Mouse (Mus musculus): Measurements from ENCODE around the gene Ppp1r12c. TPM values are rescaled to one million over a fixed set of nuclear protein-coding genes. Genes with fewer than 3 reads are reported as not detected.

Gene Ppp1r12c
- polyA plus RNA-seq, 1 experiment from 2014 or later = 40.9 TPM

DNA sequence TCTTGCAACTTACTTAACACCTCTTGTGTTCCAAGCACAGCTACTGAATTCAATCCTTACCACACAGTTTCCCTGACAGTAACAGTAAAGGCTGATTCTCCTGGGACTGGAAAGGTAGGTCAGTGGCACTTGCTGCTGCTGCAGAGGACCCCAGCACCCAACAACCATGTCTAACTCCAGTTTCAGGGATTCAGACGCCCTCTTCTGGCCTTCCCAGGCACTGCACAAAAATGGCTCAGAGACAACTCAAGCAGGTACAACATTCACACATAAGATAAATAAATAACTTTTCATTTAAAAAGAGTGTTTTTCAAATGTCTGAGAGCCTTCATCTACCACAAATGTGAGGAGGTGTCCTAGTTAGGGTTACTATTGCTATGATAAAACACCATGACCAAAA lies 54.3 kb downstream of the Ppp1r12c start:
- Histone ChIP-seq H3K9me3 (ENCODE audit: control insufficient read depth, low read length) (no peaks in the 10 kb centered on the region), H3K27me3 (ENCODE audit: control insufficient read depth, insufficient read depth, low read length) (no peaks in the 10 kb centered on the region), H3K27ac (replicated peaks; ENCODE audit: low read depth, low read length) (no peak overlapping the region), H3K4me3 (ENCODE audit: low read depth, low read length) (no peak overlapping the region), H3K36me3 (ENCODE audit: control insufficient read depth, insufficient read depth, low read length) (peaks cover 4% of the 10 kb centered on the region; the same call in 1 of the 2 replicates), H3K4me1 (ENCODE audit: control insufficient read depth, insufficient read depth, low read length) (0 out of 2 replicates have a peak, but pooled peaks cover 2% of the 10 kb centered on the region), H3K9ac (ENCODE audit: low read length) (no peak overlapping the region), H3K4me2 (ENCODE audit: low read depth, severe bottlenecking) (no peak overlapping the region)
- ATAC-seq (ENCODE audit: insufficient number of reproducible peaks, low FRiP score, low TSS enrichment, low read depth) (no peak), DNase-seq (ENCODE audit: low spot score) (no peak)
- 5% methylated on average over 1 of the region's 1 CpGs for WGBS

DNA sequence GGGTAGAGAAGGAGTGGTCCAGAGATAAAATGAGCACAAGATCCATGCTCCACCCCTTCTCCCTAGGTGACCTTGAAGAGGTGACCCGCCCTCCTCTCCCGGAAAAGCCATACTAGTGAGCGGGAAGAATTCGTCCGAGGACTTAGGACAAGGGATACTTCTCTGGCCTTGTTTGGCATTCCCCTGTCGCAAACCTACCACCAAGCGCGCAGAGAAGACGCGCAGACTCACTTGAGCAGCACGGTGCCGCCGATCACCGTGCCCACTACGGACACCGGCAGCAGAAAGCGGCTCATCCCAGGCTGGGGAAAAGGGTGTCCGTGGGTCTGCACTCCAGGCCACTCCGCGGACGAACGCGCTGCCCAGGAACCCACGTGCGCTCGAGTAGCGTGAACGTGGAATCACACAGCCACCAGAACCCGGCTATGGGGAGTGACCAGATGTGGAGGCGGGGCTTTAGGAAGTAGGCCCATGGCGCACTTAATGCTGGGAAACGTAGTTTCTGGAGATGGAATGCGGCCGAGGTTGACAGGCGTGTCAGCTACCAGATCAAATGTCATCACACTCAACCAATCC lies 56.2 kb downstream of the Ppp1r12c start, which contains the start of gene Rdh13:
Rdh13 (minus strand) TSS at position 434 of the 576 bp plus-strand sequence.
- H3K9me3 ChIP-seq (ENCODE audit: control insufficient read depth, low read length) = no peaks in the 10 kb centered on the region
- ATAC-seq (ENCODE audit: insufficient number of reproducible peaks, low FRiP score, low TSS enrichment, low read depth) (peak; percentile 94), DNase-seq (ENCODE audit: low spot score) (peak; percentile 88)
- peak within 1 kb of the TSS; percentile 50 for H3K9ac ChIP-seq (ENCODE audit: low read length)
- H3K36me3 ChIP-seq (ENCODE audit: control insufficient read depth, insufficient read depth, low read length) = peaks cover 6% of the 10 kb centered on the region; the same call in 1 of the 2 replicates
- no peaks in the 10 kb centered on the region for H3K27me3 ChIP-seq (ENCODE audit: control insufficient read depth, insufficient read depth, low read length)
- H3K4me2 ChIP-seq (ENCODE audit: low read depth, severe bottlenecking) = peak within 1 kb of the TSS; percentile 70
- WGBS = under 1% methylated on average over 35 of the region's 35 CpGs
- peak within 1 kb of the TSS; percentile 43 for H3K4me3 ChIP-seq (ENCODE audit: low read depth, low read length)
- 0 out of 2 replicates have a peak, but pooled peaks cover 2% of the 10 kb centered on the region for H3K4me1 ChIP-seq (ENCODE audit: control insufficient read depth, insufficient read depth, low read length)
- H3K27ac ChIP-seq (replicated peaks; ENCODE audit: low read depth, low read length) = no peak within 1 kb of the TSS

DNA sequence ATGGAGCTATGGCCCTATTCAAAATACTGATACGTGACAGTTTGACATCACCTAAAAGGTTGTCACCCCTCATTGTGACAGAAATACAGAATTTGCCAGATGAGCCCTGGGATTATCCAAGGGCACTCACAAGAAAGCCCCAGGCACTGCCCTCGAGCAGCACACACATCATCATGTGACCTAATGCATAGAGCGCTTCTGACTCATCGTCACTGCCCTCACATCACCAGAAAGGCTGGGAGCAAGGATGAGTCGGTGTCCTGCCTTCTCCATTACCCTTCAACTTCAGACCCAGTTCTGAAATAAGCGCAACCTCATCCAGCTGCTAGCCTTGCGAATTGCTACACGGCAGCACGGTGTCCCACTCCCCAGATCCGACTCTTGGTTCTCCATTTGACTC lies 60.9 kb downstream of the Ppp1r12c start:
- Histone ChIP-seq H3K4me1 (ENCODE audit: control insufficient read depth, insufficient read depth, low read length) (0 out of 2 replicates have a peak, but pooled peaks cover 2% of the 10 kb centered on the region), H3K27me3 (ENCODE audit: control insufficient read depth, insufficient read depth, low read length) (no peaks in the 10 kb centered on the region), H3K9me3 (ENCODE audit: control insufficient read depth, low read length) (no peaks in the 10 kb centered on the region), H3K9ac (ENCODE audit: low read length) (no peak overlapping the region), H3K36me3 (ENCODE audit: control insufficient read depth, insufficient read depth, low read length) (peaks cover 15% of the 10 kb centered on the region; the same call in 1 of the 2 replicates), H3K27ac (replicated peaks; ENCODE audit: low read depth, low read length) (no peak overlapping the region), H3K4me3 (ENCODE audit: low read depth, low read length) (no peak overlapping the region), H3K4me2 (ENCODE audit: low read depth, severe bottlenecking) (no peak overlapping the region)
- 96% methylated on average over 10 of the region's 10 CpGs for WGBS
- DNase-seq (ENCODE audit: low spot score) (no peak), ATAC-seq (ENCODE audit: insufficient number of reproducible peaks, low FRiP score, low TSS enrichment, low read depth) (no peak)

DNA sequence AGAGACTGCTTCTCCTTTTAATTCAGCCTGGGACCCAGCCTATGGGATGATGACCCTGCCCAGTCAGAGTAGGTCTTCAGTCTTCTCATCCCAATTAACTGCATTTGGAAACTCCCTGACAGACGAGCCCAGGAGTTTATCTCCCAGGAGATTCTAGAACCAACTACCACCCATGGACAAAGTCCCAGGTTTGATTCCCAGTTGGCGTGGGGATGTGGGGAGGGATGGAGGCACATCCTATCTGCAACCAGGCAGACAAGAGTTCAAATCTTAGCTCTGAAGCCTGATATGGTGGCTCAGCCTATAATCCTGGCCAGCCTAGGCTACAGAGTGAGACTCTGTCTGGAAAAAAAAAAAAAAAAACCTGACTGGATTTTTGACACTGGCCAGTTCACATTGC lies 63.8 kb downstream of the Ppp1r12c start:
- ATAC-seq (ENCODE audit: insufficient number of reproducible peaks, low FRiP score, low TSS enrichment, low read depth) (no peak), DNase-seq (ENCODE audit: low spot score) (no peak)
- 82% methylated on average over 2 of the region's 2 CpGs for WGBS

DNA sequence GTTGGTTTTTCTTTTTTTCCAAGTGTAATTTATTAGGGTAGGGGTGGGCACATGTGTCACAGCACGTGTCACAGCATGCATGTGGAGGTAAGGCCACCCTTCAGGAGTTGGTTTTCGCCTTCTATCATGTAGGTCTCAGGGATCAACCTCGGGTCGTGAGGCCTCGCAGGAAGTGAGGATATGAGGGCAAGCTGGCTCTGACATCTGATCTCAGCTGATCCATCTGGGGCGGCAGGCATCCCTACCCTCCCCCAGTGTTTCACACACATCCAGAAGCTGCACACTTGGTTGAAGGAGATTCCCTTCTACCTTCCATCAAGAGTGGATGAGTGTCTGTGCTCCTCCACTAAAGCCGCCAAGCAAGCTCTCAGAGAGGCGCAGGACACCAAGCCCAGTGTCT lies 69.5 kb downstream of the Ppp1r12c start:
- 85% methylated on average over 8 of the region's 8 CpGs for WGBS
- Histone ChIP-seq H3K36me3 (ENCODE audit: control insufficient read depth, insufficient read depth, low read length) (peaks cover 13% of the 10 kb centered on the region), H3K9me3 (ENCODE audit: control insufficient read depth, low read length) (no peaks in the 10 kb centered on the region), H3K4me1 (ENCODE audit: control insufficient read depth, insufficient read depth, low read length) (no peaks in the 10 kb centered on the region), H3K9ac (ENCODE audit: low read length) (no peak overlapping the region), H3K27me3 (ENCODE audit: control insufficient read depth, insufficient read depth, low read length) (no peaks in the 10 kb centered on the region), H3K4me3 (ENCODE audit: low read depth, low read length) (no peak overlapping the region), H3K4me2 (ENCODE audit: low read depth, severe bottlenecking) (no peak overlapping the region), H3K27ac (replicated peaks; ENCODE audit: low read depth, low read length) (no peak overlapping the region)
- ATAC-seq (ENCODE audit: insufficient number of reproducible peaks, low FRiP score, low TSS enrichment, low read depth) = no peak
- DNase-seq (ENCODE audit: low spot score) = no peak

More for the DNA sequence above, 63.8 kb downstream of the Ppp1r12c start:
- H3K4me2 ChIP-seq (ENCODE audit: low read depth, severe bottlenecking) = no peak overlapping the region
- no peaks in the 10 kb centered on the region for H3K27me3 ChIP-seq (ENCODE audit: control insufficient read depth, insufficient read depth, low read length)
- peaks cover 22% of the 10 kb centered on the region for H3K36me3 ChIP-seq (ENCODE audit: control insufficient read depth, insufficient read depth, low read length)
- H3K9me3 ChIP-seq (ENCODE audit: control insufficient read depth, low read length) = no peaks in the 10 kb centered on the region
- no peak overlapping the region for H3K27ac ChIP-seq (replicated peaks; ENCODE audit: low read depth, low read length)
- H3K9ac ChIP-seq (ENCODE audit: low read length) = no peak overlapping the region
- H3K4me1 ChIP-seq (ENCODE audit: control insufficient read depth, insufficient read depth, low read length) = no peaks in the 10 kb centered on the region
- no peak overlapping the region for H3K4me3 ChIP-seq (ENCODE audit: low read depth, low read length)

DNA sequence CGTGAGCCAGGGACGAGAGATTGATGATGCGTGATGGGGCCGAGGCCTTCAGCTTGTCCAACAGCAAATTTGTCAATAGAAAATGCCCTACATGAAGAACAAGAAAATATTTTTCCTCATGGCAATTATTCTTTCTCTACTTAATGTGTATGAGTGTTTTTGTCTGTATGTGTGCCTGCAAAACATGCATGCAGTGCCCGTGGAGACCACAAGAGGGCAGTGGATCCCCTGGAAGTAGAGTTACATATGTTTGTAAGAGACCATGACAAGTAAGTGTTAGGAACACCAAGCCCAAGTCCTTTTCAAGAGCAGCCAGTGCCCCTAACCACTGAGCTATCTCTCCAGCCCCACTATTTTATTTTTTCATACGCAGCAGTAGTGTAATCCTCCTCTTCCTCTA lies 69.9 kb downstream of the Ppp1r12c start:
- no peak for ATAC-seq (ENCODE audit: insufficient number of reproducible peaks, low FRiP score, low TSS enrichment, low read depth)
- H3K9ac ChIP-seq (ENCODE audit: low read length) = no peak overlapping the region
- no peaks in the 10 kb centered on the region for H3K27me3 ChIP-seq (ENCODE audit: control insufficient read depth, insufficient read depth, low read length)
- no peak overlapping the region for H3K4me3 ChIP-seq (ENCODE audit: low read depth, low read length)
- WGBS = 79% methylated on average over 6 of the region's 6 CpGs
- no peak overlapping the region for H3K27ac ChIP-seq (replicated peaks; ENCODE audit: low read depth, low read length)
- H3K4me1 ChIP-seq (ENCODE audit: control insufficient read depth, insufficient read depth, low read length) = no peaks in the 10 kb centered on the region
- peaks cover 11% of the 10 kb centered on the region for H3K36me3 ChIP-seq (ENCODE audit: control insufficient read depth, insufficient read depth, low read length)
- peak; percentile 88 for DNase-seq (ENCODE audit: low spot score)
- H3K4me2 ChIP-seq (ENCODE audit: low read depth, severe bottlenecking) = no peak overlapping the region
- H3K9me3 ChIP-seq (ENCODE audit: control insufficient read depth, low read length) = no peaks in the 10 kb centered on the region

Small RNA genes lying within 50 kb of the gene (microRNA-seq; reads per million reads assigned to microRNA genes)
- not detected for gene Gm24605

Other genes with a start within 250 kb of the Ppp1r12c start
- gene Ncr1, start 164.0 kb downstream of the Ppp1r12c start, polyA plus RNA-seq (2014; fragmentation: Nextera tagmentation; extraction: Ambion mirVana) = not detected in 2 replicates
- gene Gp6, start 103.9 kb downstream of the Ppp1r12c start, polyA plus RNA-seq (2014; fragmentation: Nextera tagmentation; extraction: Ambion mirVana) = 0.23 and 0.67 TPM in 2 replicates
- 29.8 and 30.0 TPM in 2 replicates for gene Rdh13, start 56.0 kb downstream of the Ppp1r12c start, polyA plus RNA-seq (2014; fragmentation: Nextera tagmentation; extraction: Ambion mirVana)
- 3.4 and 6.7 TPM in 2 replicates for gene Eps8l1, start 41.0 kb downstream of the Ppp1r12c start, polyA plus RNA-seq (2014; fragmentation: Nextera tagmentation; extraction: Ambion mirVana)
- gene Tnnt1, start 14.7 kb upstream of the Ppp1r12c start, polyA plus RNA-seq (2014; fragmentation: Nextera tagmentation; extraction: Ambion mirVana) = 59.4 and 64.7 TPM in 2 replicates
- 3.2 and 5.3 TPM in 2 replicates for gene Tnni3, start 22.5 kb upstream of the Ppp1r12c start, polyA plus RNA-seq (2014; fragmentation: Nextera tagmentation; extraction: Ambion mirVana)
- gene Dnaaf3, start 30.8 kb upstream of the Ppp1r12c start, polyA plus RNA-seq (2014; fragmentation: Nextera tagmentation; extraction: Ambion mirVana) = 1.9 and 2.4 TPM in 2 replicates
- 4.1 and 4.2 TPM in 2 replicates for gene Syt5, start 45.9 kb upstream of the Ppp1r12c start, polyA plus RNA-seq (2014; fragmentation: Nextera tagmentation; extraction: Ambion mirVana)
- not detected in 2 replicates for gene Ptprh, start 102.4 kb upstream of the Ppp1r12c start, polyA plus RNA-seq (2014; fragmentation: Nextera tagmentation; extraction: Ambion mirVana)
- gene Tmem86b, start 129.7 kb upstream of the Ppp1r12c start, polyA plus RNA-seq (2014; fragmentation: Nextera tagmentation; extraction: Ambion mirVana) = 1.1 and 2.5 TPM in 2 replicates
- 4.9 and 6.5 TPM in 2 replicates for gene Ppp6r1, start 157.3 kb upstream of the Ppp1r12c start, polyA plus RNA-seq (2014; fragmentation: Nextera tagmentation; extraction: Ambion mirVana)
- 104 and 112 TPM in 2 replicates for gene Hspbp1, start 183.4 kb upstream of the Ppp1r12c start, polyA plus RNA-seq (2014; fragmentation: Nextera tagmentation; extraction: Ambion mirVana)
- 1.7 and 2.5 TPM in 2 replicates for gene Brsk1, start 188.9 kb upstream of the Ppp1r12c start, polyA plus RNA-seq (2014; fragmentation: Nextera tagmentation; extraction: Ambion mirVana)
- 0.16 and 0.19 TPM in 2 replicates for gene Tmem150b, start 223.6 kb upstream of the Ppp1r12c start, polyA plus RNA-seq (2014; fragmentation: Nextera tagmentation; extraction: Ambion mirVana)
- gene Kmt5c, start 238.4 kb upstream of the Ppp1r12c start, polyA plus RNA-seq (2014; fragmentation: Nextera tagmentation; extraction: Ambion mirVana) = 76.2 and 80.5 TPM in 2 replicates